In genomic region chr3:55212254-55212653, GRCm38 (mm10) we compare ENCODE assay signal across 40 mouse cellular contexts. TPM values are rescaled to one million over a fixed set of nuclear protein-coding genes. Genes with fewer than 3 reads are reported as not detected.
A peak's percentile ranks its signal among the peaks of the same experiment; 100 is the strongest.
DNase-seq lines count a peak whose midpoint lies in the region; ATAC-seq and TF ChIP-seq lines count a peak whose summit lies in the region.
"Had no signal": no experiment of that assay in that cellular context is flagged by ENCODE, and none has a peak within 500 bp of the region (broad histone marks: within the 10 kb centered on the region; RNA-seq: fewer than 3 reads in every experiment).

No protein-coding gene starts in this region.

- TF ChIP-seq POLR2A in lung, adult 2 months (IDR thresholded peaks at IDR 0.05; ENCODE audit: borderline replicate concordance, extremely low read depth, low read depth, low read length): no peak

- peak; percentile 27 for DNase-seq in lung, embryonic 14.5 days
- no peak for DNase-seq in lung, adult 2 months
- no peak for DNase-seq in midbrain, postnatal 0 days (ENCODE audit: low spot score)
- peak; percentile 21 for DNase-seq in lung, postnatal 25 days (ENCODE audit: low spot score)
- DNase-seq in layer of hippocampus, postnatal 10 days (ENCODE audit: low spot score in 2 of 2): no peak
- no peak for DNase-seq in adrenal gland, adult 18-20 months (ENCODE audit: low spot score in 2 of 2)
- DNase-seq: adrenal gland, postnatal 10 days; B cell, adult 2 months; cerebellum, adult 11 months; cerebellum, postnatal 10 days; gastrocnemius, postnatal 36 days; heart, adult 18-20 months; heart, postnatal 36 days; kidney, adult 2 months; liver, embryonic 13.5 days; retina, postnatal 1 day; right cerebral cortex, postnatal 14 days; thymus, postnatal 4 days had no signal

- no peaks in the 10 kb centered on the region for H3K27me3 ChIP-seq in lung, embryonic 14.5 days (ENCODE audit: insufficient read depth, low read length)
- H3K27me3 ChIP-seq in midbrain, embryonic 15.5 days (replicated peaks): no peaks in the 10 kb centered on the region
- H3K27me3 ChIP-seq in midbrain, postnatal 0 days (ENCODE audit: insufficient read depth, low read length): no peaks in the 10 kb centered on the region
- H3K27me3 ChIP-seq: hindbrain, embryonic 12.5 days; intestine, embryonic 15.5 days; limb, embryonic 15.5 days; liver, embryonic 13.5 days; neural tube, embryonic 15.5 days had no signal

- no peaks in the 10 kb centered on the region for H3K9me3 ChIP-seq in lung, embryonic 14.5 days (ENCODE audit: low read depth, low read length)
- no peaks in the 10 kb centered on the region for H3K9me3 ChIP-seq in midbrain, embryonic 15.5 days
- no peaks in the 10 kb centered on the region for H3K9me3 ChIP-seq in midbrain, postnatal 0 days (ENCODE audit: low read length)
- H3K9me3 ChIP-seq: hindbrain, embryonic 12.5 days; intestine, embryonic 15.5 days; limb, embryonic 10.5 days; limb, embryonic 15.5 days; liver, embryonic 13.5 days; neural tube, embryonic 15.5 days had no signal

- H3K36me3 ChIP-seq in lung, embryonic 14.5 days (ENCODE audit: insufficient read depth): no peaks in the 10 kb centered on the region
- no peaks in the 10 kb centered on the region for H3K36me3 ChIP-seq in midbrain, embryonic 15.5 days (replicated peaks)
- H3K36me3 ChIP-seq in midbrain, postnatal 0 days (ENCODE audit: insufficient read depth, low read length): no peaks in the 10 kb centered on the region
- H3K36me3 ChIP-seq: hindbrain, embryonic 12.5 days; intestine, embryonic 15.5 days; limb, embryonic 10.5 days; limb, embryonic 15.5 days; liver, embryonic 13.5 days; neural tube, embryonic 15.5 days had no signal

- no peak overlapping the region for H3K27ac ChIP-seq in lung, embryonic 14.5 days (ENCODE audit: low read depth)
- H3K27ac ChIP-seq in midbrain, embryonic 15.5 days: no peak overlapping the region
- no peak overlapping the region for H3K27ac ChIP-seq in midbrain, postnatal 0 days (ENCODE audit: low read depth, low read length)
- H3K27ac ChIP-seq: hindbrain, embryonic 12.5 days; hindbrain, postnatal 0 days; intestine, embryonic 15.5 days; kidney, postnatal 0 days; limb, embryonic 10.5 days; limb, embryonic 15.5 days; liver, embryonic 13.5 days; macrophage; neural tube, embryonic 15.5 days had no signal

- H3K4me3 ChIP-seq in lung, embryonic 14.5 days (ENCODE audit: low read depth, low read length): no peak overlapping the region
- H3K4me3 ChIP-seq in lung, adult 2 months (replicated peaks; ENCODE audit: extremely low read depth, low read depth, low read length): no peak overlapping the region
- no peak overlapping the region for H3K4me3 ChIP-seq in midbrain, embryonic 15.5 days
- no peak overlapping the region for H3K4me3 ChIP-seq in midbrain, postnatal 0 days (ENCODE audit: low read depth, low read length)
- H3K4me3 ChIP-seq: hindbrain, embryonic 12.5 days; intestine, embryonic 15.5 days; limb, embryonic 10.5 days; limb, embryonic 15.5 days; liver, embryonic 13.5 days; neural tube, embryonic 15.5 days had no signal

- no peak for TF ChIP-seq CTCF in lung, embryonic 14.5 days (IDR thresholded peaks at IDR 0.05; ENCODE audit: low read depth)
- TF ChIP-seq CTCF in lung, adult 2 months (IDR thresholded peaks at IDR 0.05; ENCODE audit: insufficient read depth, low read length): no peak
- TF ChIP-seq CTCF in midbrain, postnatal 0 days (IDR thresholded peaks at IDR 0.05): no peak

- no peak overlapping the region for H3K9ac ChIP-seq in lung, embryonic 14.5 days
- H3K9ac ChIP-seq in midbrain, embryonic 15.5 days: no peak overlapping the region
- H3K9ac ChIP-seq in midbrain, postnatal 0 days (replicated peaks; ENCODE audit: low read length, poor library complexity, severe bottlenecking): no peak overlapping the region
- H3K9ac ChIP-seq: hindbrain, embryonic 12.5 days; intestine, embryonic 15.5 days; limb, embryonic 15.5 days; liver, embryonic 13.5 days; neural tube, embryonic 15.5 days had no signal

- H3K4me2 ChIP-seq in lung, embryonic 14.5 days: no peak overlapping the region
- no peak overlapping the region for H3K4me2 ChIP-seq in midbrain, embryonic 15.5 days
- no peak overlapping the region for H3K4me2 ChIP-seq in midbrain, postnatal 0 days (ENCODE audit: low read depth, low read length, poor library complexity, severe bottlenecking)
- H3K4me2 ChIP-seq: heart, embryonic 11.5 days; hindbrain, embryonic 12.5 days; intestine, embryonic 15.5 days; limb, embryonic 15.5 days; liver, embryonic 13.5 days; neural tube, embryonic 15.5 days had no signal

- 23% methylated on average over 2 of the region's 2 CpGs for WGBS in lung, embryonic 14.5 days
- 20% methylated on average over 2 of the region's 2 CpGs for WGBS in lung, adult 2 months
- WGBS in midbrain, embryonic 15.5 days: 17% methylated on average over 2 of the region's 2 CpGs
- 20% methylated on average over 2 of the region's 2 CpGs for WGBS in midbrain, postnatal 0 days

- no peaks in the 10 kb centered on the region for H3K4me1 ChIP-seq in lung, embryonic 14.5 days (ENCODE audit: insufficient read depth)
- no peaks in the 10 kb centered on the region for H3K4me1 ChIP-seq in lung, adult 2 months (ENCODE audit: control insufficient read depth, insufficient read depth, low read length)
- peaks cover 5% of the 10 kb centered on the region for H3K4me1 ChIP-seq in midbrain, embryonic 15.5 days
- peaks cover 8% of the 10 kb centered on the region; the same call in 1 of the 2 replicates for H3K4me1 ChIP-seq in midbrain, postnatal 0 days (ENCODE audit: insufficient read depth, low read length)
- H3K4me1 ChIP-seq: hindbrain, embryonic 12.5 days; intestine, embryonic 15.5 days; limb, embryonic 10.5 days; liver, embryonic 13.5 days had no signal

- ATAC-seq in lung, embryonic 14.5 days (ENCODE audit: insufficient read depth): peak; percentile 70; the same call in 1 of the 2 replicates
- 0 out of 2 replicates have a peak, but pooled peaks have one; percentile 61 for ATAC-seq in midbrain, embryonic 15.5 days (replicated peaks)
- ATAC-seq in midbrain, postnatal 0 days (ENCODE audit: low FRiP score): no peak
- ATAC-seq: activated CD4-positive, CD25-positive, alpha-beta regulatory T cell, adult 4 months; forebrain, embryonic 14.5 days; hindbrain, postnatal 0 days; intestine, embryonic 15.5 days had no signal

RNA-seq across cellular contexts. Expression of gene Dclk1, which starts 29.9 kb away (rescaled TPM):
- polyA plus RNA-seq in lung, embryonic 14.5 days (2014; fragmentation: Nextera tagmentation; extraction: Ambion mirVana): 9.1 and 11.3 TPM in 2 replicates
- polyA plus RNA-seq in lung, adult 2 months (2012; rRNA removed): 1.6 and 1.9 TPM in 2 replicates
- 308 and 336 TPM in 2 replicates for polyA plus RNA-seq in midbrain, embryonic 15.5 days (2015; fragmentation: Nextera tagmentation; extraction: Ambion mirVana)
- 307 and 371 TPM in 2 replicates for total RNA-seq in midbrain, postnatal 0 days (2014; rRNA removed)
- polyA plus RNA-seq in midbrain, postnatal 0 days (2015; fragmentation: Nextera tagmentation; extraction: Ambion mirVana): 206 and 219 TPM in 2 replicates
- total RNA-seq in layer of hippocampus, postnatal 10 days (2021): 100 to 1,000 TPM; 632 to 743 TPM
- 1 to 10 TPM; 2.6 to 5.2 TPM for total RNA-seq in adrenal gland, adult 18-20 months (2021)
- total RNA-seq: megakaryocyte-erythroid progenitor cell, adult 5-6 weeks had no signal

RNA-seq across cellular contexts. Expression of gene Sohlh2, which starts 30.4 kb away (rescaled TPM):
- not detected in 2 replicates for polyA plus RNA-seq in lung, embryonic 14.5 days (2014; fragmentation: Nextera tagmentation; extraction: Ambion mirVana)
- 0.05 TPM in 1 of 2 replicates, not detected in the other for polyA plus RNA-seq in lung, adult 2 months (2012; rRNA removed)
- 0.06 TPM in 1 of 2 replicates, not detected in the other for polyA plus RNA-seq in midbrain, embryonic 15.5 days (2015; fragmentation: Nextera tagmentation; extraction: Ambion mirVana)
- total RNA-seq in midbrain, postnatal 0 days (2014; rRNA removed): not detected in 2 replicates
- not detected in 2 replicates for polyA plus RNA-seq in midbrain, postnatal 0 days (2015; fragmentation: Nextera tagmentation; extraction: Ambion mirVana)
- total RNA-seq in layer of hippocampus, postnatal 10 days (2021): not detected
- not detected for total RNA-seq in adrenal gland, adult 18-20 months (2021)
- total RNA-seq: adrenal gland, postnatal 10 days; gastrocnemius, adult 18-20 months; gastrocnemius, postnatal 36 days; heart, adult 18-20 months; heart, postnatal 36 days; hindbrain, postnatal 0 days; left cerebral cortex, postnatal 10 days; megakaryocyte-erythroid progenitor cell, adult 5-6 weeks had no signal
- polyA plus RNA-seq: activated CD4-positive, CD25-positive, alpha-beta regulatory T cell, adult 4 months; cortical plate, adult 2 months; embryonic facial prominence, embryonic 11.5 days; forebrain, embryonic 14.5 days; frontal cortex, adult 2 months; heart, embryonic 11.5 days; hindbrain, embryonic 12.5 days; kidney, adult 2 months; kidney, postnatal 0 days; large intestine, adult 2 months; limb, embryonic 10.5 days; liver, embryonic 13.5 days; macrophage; neural tube, embryonic 15.5 days; small intestine, adult 2 months; stomach, embryonic 14.5 days; thymus, postnatal 0 days had no signal

Comparison
In these comparisons a context has a peak if more than half of its experiments do, and no peak if none do; other contexts are left out.
1. DNase-seq: peak in lung, embryonic 14.5 days (single experiment) and lung, postnatal 25 days (single experiment); none in lung, adult 2 months (single experiment), midbrain, postnatal 0 days (single experiment), layer of hippocampus, postnatal 10 days (0 of 2) and adrenal gland, adult 18-20 months (0 of 2).
2. RNA of gene Dclk1, which starts 29.9 kb away (polyA plus RNA-seq): 308 to 336 TPM in midbrain, embryonic 15.5 days and 206 to 219 TPM in midbrain, postnatal 0 days; 9.1 to 11.3 TPM in lung, embryonic 14.5 days and 1.6 to 1.9 TPM in lung, adult 2 months; every median in the first group is over 10 times any median in the second.